Mouse (Mus musculus) cerebellum, adult 2 months (tissue): ENCODE results near the gene Ush1g.

ENCODE experiments used
- CTCF ChIP-seq: fragments of 200-500 bp; IDR thresholded peaks from 2 replicates; pipeline ENCODE4 v1.5.1; 2011; ENCODE audit warnings: low read depth, mild to moderate bottlenecking, control low read depth, low read length, moderate library complexity, borderline replicate concordance; ENCODE audit not compliant: insufficient read depth
- POLR2A ChIP-seq: fragments of 200-500 bp; IDR thresholded peaks from 2 replicates; pipeline ENCODE4 v1.6.1; 2011; ENCODE audit warnings: low read length, control low read depth, borderline replicate concordance; ENCODE audit not compliant: insufficient read depth

GRCm38 (mm10) chr11:115295939-115296338, 25.9 kb downstream of the Ush1g start:
- TF ChIP-seq CTCF: no peak
- no peak for TF ChIP-seq POLR2A
